Mouse (Mus musculus) heart, embryonic 12.5 days (tissue): Measurements from ENCODE around the gene Slc28a3. TPM values are rescaled to one million over a fixed set of nuclear protein-coding genes. Genes with fewer than 3 reads are reported as not detected.

Experiments
- ATAC-seq: fragments of 200-750 bp; cut with Nextera tagmentation; 2 replicates; pipeline ENCODE4 v1.8.0; 2017; ENCODE audit warnings: moderate TSS enrichment, moderate library complexity; ENCODE audit not compliant: insufficient number of reproducible peaks, low FRiP score
- H3K27ac ChIP-seq: fragments of 300-500 bp; sonication (generic); 2 replicates; pipeline ENCODE4 v1.5.1; 2016; ENCODE audit warnings: mild to moderate bottlenecking, moderate library complexity; ENCODE audit not compliant: poor library complexity, severe bottlenecking
- H3K27me3 ChIP-seq: fragments of 300-500 bp; sonication (generic); replicated peaks from 2 replicates; pipeline ENCODE4 v1.6.1; 2016; ENCODE audit warnings: mild to moderate bottlenecking, moderate library complexity
- H3K36me3 ChIP-seq: fragments of 300-500 bp; sonication (generic); 2 replicates; pipeline ENCODE4 v1.6.1; 2016; ENCODE audit warnings: mild to moderate bottlenecking, moderate library complexity
- H3K4me1 ChIP-seq: fragments of 300-500 bp; sonication (generic); replicated peaks from 2 replicates; pipeline ENCODE4 v1.6.1; 2016; ENCODE audit warnings: mild to moderate bottlenecking
- H3K4me2 ChIP-seq: fragments of 300-500 bp; sonication (generic); 2 replicates; pipeline ENCODE4 v1.6.1; 2016; ENCODE audit warnings: mild to moderate bottlenecking, moderate library complexity
- H3K4me3 ChIP-seq: fragments of 300-500 bp; sonication (generic); 2 replicates; pipeline ENCODE4 v1.5.1; 2016; ENCODE audit warnings: mild to moderate bottlenecking
- H3K9ac ChIP-seq: fragments of 300-500 bp; sonication (generic); 2 replicates; pipeline ENCODE4 v1.6.1; 2016; ENCODE audit warnings: mild to moderate bottlenecking, moderate library complexity
- H3K9me3 ChIP-seq: fragments of 300-500 bp; sonication (generic); replicated peaks from 2 replicates; pipeline ENCODE4 v1.6.1; 2016; ENCODE audit warnings: mild to moderate bottlenecking, moderate library complexity
- WGBS: fragments of 180-500 bp; shearing (Covaris S2); methylation state at CpG from one replicate; pipeline ENCODE4 v1.1.7; 2016; 5-methylcytosine and 5-hydroxymethylcytosine counted together
- polyA plus RNA-seq: library from polyadenylated mRNA; unstranded; fragments of >200 nt; fragmentation: Nextera tagmentation; extraction: Ambion mirVana; gene quantifications from 2 replicates; pipeline ENCODE4 v1.2.1, GENCODE M21; 2016

The Slc28a3 gene
- polyA plus RNA-seq, 1 experiment from 2014 or later = not detected

DNA sequence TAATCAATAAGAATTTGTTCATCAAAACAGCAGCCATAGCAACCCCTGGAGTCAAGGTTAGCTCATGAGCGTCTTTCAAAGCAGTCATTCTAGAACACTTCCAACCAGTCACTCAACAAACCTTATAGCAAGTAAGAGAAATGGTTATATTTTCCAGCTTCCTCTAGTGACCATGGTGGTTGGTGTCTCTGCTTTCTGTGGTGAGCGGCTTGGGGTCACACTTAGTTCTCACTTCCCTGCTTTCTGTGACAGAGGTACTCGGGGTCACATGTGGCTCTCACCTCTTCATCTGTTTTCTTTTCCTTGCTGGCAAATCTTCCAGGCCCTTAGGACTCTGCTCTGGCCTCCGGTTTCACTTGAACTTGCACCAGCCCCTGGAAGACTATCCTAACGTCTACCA, 8.6 kb upstream of the Slc28a3 start:
- H3K4me2 ChIP-seq = no peak overlapping the region
- H3K4me3 ChIP-seq = no peak overlapping the region
- 67% methylated on average over 5 of the region's 5 CpGs for WGBS
- H3K9ac ChIP-seq = no peak overlapping the region
- no peaks in the 10 kb centered on the region for H3K36me3 ChIP-seq
- no peak for ATAC-seq
- no peaks in the 10 kb centered on the region for H3K4me1 ChIP-seq
- H3K27ac ChIP-seq = no peak overlapping the region
- H3K27me3 ChIP-seq = no peaks in the 10 kb centered on the region
- no peaks in the 10 kb centered on the region for H3K9me3 ChIP-seq

DNA sequence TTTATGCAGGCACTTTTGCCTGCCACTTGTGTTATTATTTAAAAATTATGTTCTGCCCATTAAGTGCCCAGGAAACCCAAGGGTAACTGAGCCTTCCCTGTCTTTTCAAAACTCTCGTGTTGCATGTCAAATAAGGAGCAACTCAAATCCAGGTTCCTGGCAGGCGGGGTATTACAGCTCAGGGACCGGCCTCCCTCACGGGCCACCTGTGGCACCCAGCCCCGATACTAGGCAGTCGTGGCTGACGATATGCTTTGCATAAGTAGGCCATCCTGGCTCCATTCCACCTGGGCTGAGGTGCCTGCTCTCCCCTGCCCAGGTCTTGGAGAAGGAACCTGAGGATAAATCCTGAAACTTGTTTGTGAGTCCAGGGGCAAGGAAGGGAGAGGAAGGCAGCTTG, 618 bp downstream of the Slc28a3 start:
- WGBS = 30% methylated on average over 7 of the region's 7 CpGs

DNA sequence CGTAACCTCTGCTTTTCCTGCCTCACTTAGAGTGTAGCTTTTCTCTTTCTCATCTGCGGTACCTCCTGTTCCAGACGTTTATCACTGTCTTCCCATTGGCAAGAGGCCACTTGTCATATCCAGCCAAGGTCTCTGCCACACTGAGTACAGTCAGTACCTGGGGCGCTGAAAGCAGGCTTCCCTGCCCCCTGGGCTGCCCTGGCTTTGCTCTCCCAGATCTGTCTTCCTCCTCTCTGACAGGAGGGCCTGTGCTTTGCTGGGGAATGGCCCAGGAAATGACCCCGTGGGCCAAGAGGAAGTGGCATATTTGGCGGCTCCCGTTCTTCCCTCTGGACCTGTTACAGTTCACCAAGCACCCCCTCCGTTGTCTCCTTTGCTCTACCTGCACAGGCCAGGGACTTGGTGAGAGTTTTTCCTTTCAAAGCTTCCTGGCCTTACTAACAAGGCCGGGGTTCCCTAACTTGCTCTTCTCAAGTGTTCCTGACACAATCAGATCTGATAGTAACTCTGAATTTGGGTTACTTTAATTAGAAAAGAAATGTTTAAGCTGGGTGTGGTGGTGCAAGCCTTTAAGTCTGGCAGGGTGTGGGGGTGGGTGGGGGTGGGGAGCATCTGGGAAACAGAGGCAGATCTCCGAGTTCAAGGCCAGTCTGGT, 9.3 kb downstream of the Slc28a3 start:
- no peaks in the 10 kb centered on the region for H3K27me3 ChIP-seq
- H3K9me3 ChIP-seq = no peaks in the 10 kb centered on the region
- H3K27ac ChIP-seq = no peak overlapping the region
- no peak overlapping the region for H3K9ac ChIP-seq
- peaks cover 15% of the 10 kb centered on the region for H3K4me1 ChIP-seq
- H3K36me3 ChIP-seq = no peaks in the 10 kb centered on the region
- H3K4me3 ChIP-seq = no peak overlapping the region
- peak; percentile 29; the same call in 1 of the 2 replicates for ATAC-seq
- H3K4me2 ChIP-seq = no peak overlapping the region
- 30% methylated on average over 10 of the region's 10 CpGs for WGBS

More for the DNA sequence above, 618 bp downstream of the Slc28a3 start:
- H3K4me1 ChIP-seq = no peaks in the 10 kb centered on the region
- ATAC-seq = no peak
- no peak overlapping the region for H3K4me2 ChIP-seq
- peaks cover 31% of the 10 kb centered on the region for H3K27me3 ChIP-seq
- H3K4me3 ChIP-seq = no peak overlapping the region
- no peaks in the 10 kb centered on the region for H3K9me3 ChIP-seq
- no peak overlapping the region for H3K27ac ChIP-seq
- H3K9ac ChIP-seq = no peak overlapping the region
- H3K36me3 ChIP-seq = no peaks in the 10 kb centered on the region

DNA sequence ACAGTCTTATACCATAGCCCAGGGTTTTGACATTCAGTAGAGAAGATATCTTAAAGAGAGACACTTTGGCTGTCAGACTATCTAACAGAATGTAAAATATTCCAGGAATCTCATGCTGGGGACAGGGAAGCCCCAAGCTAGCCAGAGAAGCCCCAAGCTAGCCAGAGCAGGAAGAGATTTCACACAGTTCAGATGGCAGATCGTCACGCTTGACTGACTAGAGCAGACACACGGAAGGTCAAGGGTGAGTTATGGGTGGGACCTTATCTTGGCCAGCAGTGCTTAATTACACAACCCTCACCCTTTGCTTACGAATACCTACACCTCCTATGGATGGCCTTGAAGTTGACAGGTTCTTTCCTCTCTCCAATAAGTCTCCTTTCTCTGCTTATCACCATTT, 12.1 kb downstream of the Slc28a3 start:
- H3K4me1 ChIP-seq = peaks cover 15% of the 10 kb centered on the region
- 23% methylated on average over 4 of the region's 4 CpGs for WGBS

DNA sequence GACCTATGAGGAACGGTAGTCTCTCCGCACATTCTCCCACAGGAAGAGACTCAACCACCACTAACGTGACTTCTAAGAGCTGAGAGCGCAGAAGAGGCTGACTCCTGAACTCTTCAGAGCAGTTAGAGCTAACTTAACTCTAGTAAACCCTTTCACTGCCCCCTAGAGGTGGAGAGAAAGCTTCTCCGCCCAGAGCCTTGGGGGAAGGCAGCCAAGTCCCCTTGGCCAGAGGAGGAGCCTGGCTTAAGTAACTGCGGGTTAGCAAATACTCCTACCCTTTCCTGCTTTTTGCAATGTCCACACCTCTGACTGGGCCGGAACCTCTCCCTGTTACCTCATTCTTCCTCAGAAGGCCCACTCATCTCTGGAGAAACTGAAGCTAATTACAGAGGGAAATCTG, 17.5 kb downstream of the Slc28a3 start:
- Histone ChIP-seq H3K4me2 (no peak overlapping the region), H3K36me3 (no peaks in the 10 kb centered on the region), H3K27me3 (no peaks in the 10 kb centered on the region; the same call in 1 of the 2 replicates), H3K9me3 (no peaks in the 10 kb centered on the region), H3K27ac (no peak overlapping the region), H3K4me3 (no peak overlapping the region), H3K9ac (no peak overlapping the region), H3K4me1 (0 out of 2 replicates have a peak, but pooled peaks cover 5% of the 10 kb centered on the region)
- no peak for ATAC-seq
- WGBS = 27% methylated on average over 7 of the region's 7 CpGs

More for the DNA sequence above, 12.1 kb downstream of the Slc28a3 start:
- H3K9me3 ChIP-seq = no peaks in the 10 kb centered on the region
- H3K4me2 ChIP-seq = no peak overlapping the region
- no peak overlapping the region for H3K4me3 ChIP-seq
- no peak overlapping the region for H3K9ac ChIP-seq
- no peaks in the 10 kb centered on the region for H3K36me3 ChIP-seq
- H3K27ac ChIP-seq = no peak overlapping the region
- no peak for ATAC-seq
- no peaks in the 10 kb centered on the region for H3K27me3 ChIP-seq

DNA sequence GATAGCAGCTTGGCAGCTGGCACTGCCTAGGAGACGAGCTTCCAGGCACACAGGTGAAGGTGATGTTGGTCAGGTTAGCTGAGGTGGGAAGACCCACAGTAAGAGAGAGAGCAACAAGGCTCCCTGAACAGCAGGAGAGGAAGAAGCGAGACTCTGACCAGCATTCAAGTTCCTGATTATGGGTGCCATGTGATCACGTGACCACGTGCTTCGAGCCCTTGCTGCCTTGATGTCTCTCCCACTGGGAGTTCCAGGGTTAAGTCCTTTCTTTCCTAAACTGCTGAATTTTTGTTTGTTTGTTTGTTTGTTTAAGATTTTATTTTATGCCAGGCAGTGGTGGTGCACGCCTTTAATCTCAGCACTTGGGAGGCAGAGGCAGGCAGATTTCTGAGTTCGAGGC, 18.8 kb downstream of the Slc28a3 start:
- Histone ChIP-seq H3K4me1 (0 out of 2 replicates have a peak, but pooled peaks cover 5% of the 10 kb centered on the region), H3K36me3 (no peaks in the 10 kb centered on the region), H3K4me2 (no peak overlapping the region), H3K9me3 (no peaks in the 10 kb centered on the region), H3K9ac (no peak overlapping the region), H3K4me3 (no peak overlapping the region), H3K27ac (no peak overlapping the region), H3K27me3 (no peaks in the 10 kb centered on the region; the same call in 1 of the 2 replicates)
- ATAC-seq = no peak
- WGBS = 81% methylated on average over 7 of the region's 7 CpGs

DNA sequence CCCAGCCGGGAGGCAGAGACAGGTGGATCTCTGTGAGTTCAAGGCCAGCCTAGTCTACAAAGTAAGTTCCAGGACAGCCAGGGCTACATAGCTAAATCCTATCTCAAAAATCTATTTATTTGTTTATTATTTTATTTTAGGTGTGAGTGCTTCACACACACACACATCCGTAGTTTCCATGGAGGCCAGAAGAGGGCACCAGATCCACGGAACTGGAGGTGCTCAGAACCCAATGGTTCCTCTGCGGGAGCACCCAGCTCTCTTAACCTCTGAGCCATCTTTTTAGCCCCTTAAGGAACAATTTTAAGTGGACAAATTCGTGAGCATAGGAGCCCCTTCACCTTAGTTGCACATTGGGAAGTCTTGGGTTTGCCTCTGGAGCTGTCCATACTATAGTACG, 20.0 kb downstream of the Slc28a3 start:
- no peak overlapping the region for H3K9ac ChIP-seq
- WGBS = 40% methylated on average over 6 of the region's 6 CpGs
- H3K9me3 ChIP-seq = no peaks in the 10 kb centered on the region
- ATAC-seq = no peak
- 0 out of 2 replicates have a peak, but pooled peaks cover 5% of the 10 kb centered on the region for H3K4me1 ChIP-seq
- no peak overlapping the region for H3K4me3 ChIP-seq
- H3K27me3 ChIP-seq = no peaks in the 10 kb centered on the region; the same call in 1 of the 2 replicates
- H3K36me3 ChIP-seq = no peaks in the 10 kb centered on the region
- H3K27ac ChIP-seq = no peak overlapping the region
- no peak overlapping the region for H3K4me2 ChIP-seq

DNA sequence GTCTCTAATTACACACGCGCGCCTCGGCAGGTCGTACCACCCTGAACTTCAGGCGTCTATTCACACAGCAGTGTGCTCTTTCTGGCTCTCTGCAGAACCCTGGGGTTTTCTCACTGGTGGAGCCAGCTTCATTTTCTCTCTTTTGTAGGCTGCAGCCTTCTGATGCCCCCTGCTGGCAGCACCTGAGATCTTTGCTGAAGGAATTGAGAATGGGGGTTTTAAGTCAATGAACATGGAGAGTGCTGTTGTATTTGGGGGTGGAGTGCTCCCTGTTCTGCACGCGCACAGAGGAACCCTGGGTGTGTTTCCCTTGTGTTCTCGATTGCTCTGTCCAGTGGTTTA, 21.2 kb downstream of the Slc28a3 start:
- H3K4me2 ChIP-seq = peak overlapping the region; percentile 47
- 0 out of 2 replicates have a peak, but pooled peaks have one; percentile 57 for ATAC-seq
- 0 out of 2 replicates have a peak, but pooled peaks cover 5% of the 10 kb centered on the region for H3K4me1 ChIP-seq
- H3K27me3 ChIP-seq = no peaks in the 10 kb centered on the region; the same call in 1 of the 2 replicates
- WGBS = 2% methylated on average over 9 of the region's 9 CpGs
- no peaks in the 10 kb centered on the region for H3K9me3 ChIP-seq
- 0 out of 2 replicates have a peak overlapping the region, but pooled peaks have one; percentile 9 for H3K4me3 ChIP-seq
- H3K36me3 ChIP-seq = no peaks in the 10 kb centered on the region
- H3K9ac ChIP-seq = no peak overlapping the region
- H3K27ac ChIP-seq = no peak overlapping the region

DNA sequence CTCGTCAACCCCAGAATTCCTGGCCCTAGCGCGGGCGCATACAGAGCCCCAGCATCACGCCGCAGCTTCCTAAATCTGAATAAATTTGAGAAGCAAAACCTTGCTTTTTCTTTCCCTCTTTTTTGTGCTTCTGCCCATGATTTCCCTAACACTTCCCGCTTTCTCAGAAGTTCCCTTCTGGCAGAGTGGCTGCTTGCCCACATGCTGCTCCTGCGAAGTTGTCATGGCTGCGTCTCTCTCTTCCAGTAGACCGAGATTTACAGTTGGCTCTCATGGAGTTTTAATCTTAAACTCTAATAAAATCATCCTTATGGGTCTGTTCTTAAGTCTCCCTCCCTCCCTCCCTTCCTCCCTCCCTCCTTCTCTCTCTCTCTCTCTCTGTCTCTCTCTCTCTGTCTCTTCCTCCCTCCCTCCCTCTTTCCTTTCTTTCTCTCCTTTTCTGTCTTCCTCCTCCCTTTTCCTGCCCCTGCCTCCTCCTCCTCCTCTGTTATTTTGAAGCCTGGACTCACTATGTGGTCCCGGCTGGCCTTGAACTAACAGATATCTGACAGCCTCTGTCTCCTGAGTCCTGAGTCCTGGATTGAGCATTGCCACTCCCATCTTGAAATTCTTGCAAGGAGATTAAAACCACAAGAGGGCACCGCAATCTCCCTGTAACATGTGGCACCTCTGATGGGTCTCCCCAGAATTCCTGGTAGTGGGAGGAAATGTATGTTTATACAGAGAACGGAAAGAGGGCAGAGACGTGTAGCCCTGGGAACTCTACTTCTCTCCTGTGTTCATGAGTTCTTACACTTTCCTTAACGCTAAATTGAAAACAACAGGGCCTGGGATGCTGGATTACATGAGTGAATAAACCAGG, 21.8 kb downstream of the Slc28a3 start:
- Histone ChIP-seq H3K9ac (no peak overlapping the region), H3K9me3 (no peaks in the 10 kb centered on the region), H3K36me3 (no peaks in the 10 kb centered on the region), H3K4me2 (peak overlapping the region; percentile 47), H3K27me3 (no peaks in the 10 kb centered on the region; the same call in 1 of the 2 replicates), H3K4me3 (0 out of 2 replicates have a peak overlapping the region, but pooled peaks have one; percentile 9), H3K4me1 (0 out of 2 replicates have a peak, but pooled peaks cover 5% of the 10 kb centered on the region), H3K27ac (no peak overlapping the region)
- ATAC-seq = 0 out of 2 replicates have a peak, but pooled peaks have one; percentile 6
- WGBS = 52% methylated on average over 15 of the region's 15 CpGs

DNA sequence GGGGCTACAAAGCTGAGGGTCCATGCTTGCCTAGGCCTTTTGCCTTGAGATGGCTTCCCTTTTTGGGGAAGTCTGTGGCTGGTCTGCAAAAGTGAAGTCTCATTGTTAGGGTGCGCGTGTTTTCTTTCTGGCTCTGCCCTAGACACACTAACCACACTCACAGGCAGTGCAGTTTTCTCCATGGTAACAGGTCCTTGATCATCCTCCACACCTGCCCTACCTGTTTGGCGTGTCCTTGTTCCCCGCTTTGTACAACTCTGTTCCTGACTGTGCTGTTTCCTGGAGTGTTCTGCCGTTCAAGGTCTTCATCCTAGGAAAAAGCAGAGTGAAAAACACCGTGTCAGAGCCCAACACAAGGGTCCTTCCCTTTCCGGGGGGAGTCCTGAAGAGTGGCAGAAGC, 22.7 kb downstream of the Slc28a3 start:
- ATAC-seq = no peak
- Histone ChIP-seq H3K9me3 (no peaks in the 10 kb centered on the region), H3K36me3 (no peaks in the 10 kb centered on the region), H3K27ac (no peak overlapping the region), H3K27me3 (no peaks in the 10 kb centered on the region; the same call in 1 of the 2 replicates), H3K4me2 (no peak overlapping the region), H3K9ac (no peak overlapping the region), H3K4me1 (0 out of 2 replicates have a peak, but pooled peaks cover 2% of the 10 kb centered on the region), H3K4me3 (no peak overlapping the region)
- WGBS = 80% methylated on average over 7 of the region's 7 CpGs

DNA sequence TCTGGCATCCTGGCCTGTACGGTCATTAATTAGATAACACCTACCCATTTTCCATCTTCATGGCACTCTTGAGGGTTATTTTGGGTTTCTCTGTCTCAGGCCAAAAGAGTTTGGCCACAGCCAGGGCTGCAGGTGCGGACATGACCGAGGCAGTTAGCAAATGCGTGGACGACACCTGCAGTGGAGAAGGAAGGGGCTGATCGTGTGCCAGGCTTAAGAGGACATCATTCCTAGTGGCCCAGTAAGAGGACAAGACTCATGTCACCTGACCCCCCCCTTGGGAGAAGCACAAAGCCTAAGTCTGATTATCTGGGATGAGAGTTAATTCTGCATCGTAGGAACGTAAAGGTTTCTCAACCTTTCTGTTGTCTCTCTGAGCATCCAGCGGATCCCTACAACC, 44.5 kb downstream of the Slc28a3 start:
- no peak for ATAC-seq
- H3K27ac ChIP-seq = no peak overlapping the region
- H3K4me2 ChIP-seq = no peak overlapping the region
- no peaks in the 10 kb centered on the region for H3K36me3 ChIP-seq
- H3K4me1 ChIP-seq = no peaks in the 10 kb centered on the region
- WGBS = 83% methylated on average over 9 of the region's 9 CpGs
- no peak overlapping the region for H3K9ac ChIP-seq
- no peaks in the 10 kb centered on the region for H3K9me3 ChIP-seq
- no peaks in the 10 kb centered on the region for H3K27me3 ChIP-seq
- H3K4me3 ChIP-seq = no peak overlapping the region
